Mouse (Mus musculus): ENCODE results near the gene Nrap. TPM values are rescaled to one million over a fixed set of nuclear protein-coding genes. Genes with fewer than 3 reads are reported as not detected.
A peak's percentile ranks its signal among the peaks of the same experiment; 100 is the strongest.

The Nrap gene
- 0.63 and 0.65 TPM in 2 replicates for polyA plus RNA-seq (2015; fragmentation: Nextera tagmentation; extraction: Ambion mirVana)

GRCm38 (mm10) chr19:56389879-56390278 lies at the start of gene Nrap:
Gene Nrap (minus strand): TSS chr19:56390037.
- Histone ChIP-seq H3K27ac (replicated peaks) (no peak within 1 kb of the TSS), H3K9ac (replicated peaks) (no peak within 1 kb of the TSS), H3K36me3 (no peaks in the 10 kb centered on the region), H3K4me3 (replicated peaks) (no peak within 1 kb of the TSS), H3K4me2 (no peak within 1 kb of the TSS), H3K4me1 (no peaks in the 10 kb centered on the region), H3K9me3 (replicated peaks) (no peaks in the 10 kb centered on the region), H3K27me3 (replicated peaks) (peaks cover 10% of the 10 kb centered on the region)
- ATAC-seq (ENCODE audit: low FRiP score): no peak
- 89% methylated on average over 11 of the region's 11 CpGs for WGBS

DNA sequence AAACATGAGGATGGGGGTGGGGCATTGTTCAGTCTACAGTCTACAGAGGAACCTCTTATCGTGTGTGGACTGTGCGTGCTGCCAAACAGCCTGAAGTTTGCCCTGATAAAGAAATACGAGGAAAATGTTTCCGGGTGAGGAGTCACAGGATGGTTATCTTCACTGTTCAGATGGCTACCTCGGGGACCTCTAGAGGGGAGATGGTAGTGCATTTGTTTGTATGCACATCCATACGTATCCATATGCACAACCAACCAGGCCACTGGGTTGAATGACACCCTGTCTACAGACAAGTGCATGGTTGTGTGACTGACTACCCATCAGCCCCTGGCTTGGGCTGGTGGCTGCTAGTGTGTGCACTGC lies 49.2 kb upstream of the Nrap start:
- H3K27me3 ChIP-seq (replicated peaks): no peaks in the 10 kb centered on the region
- no peak for ATAC-seq (ENCODE audit: low FRiP score)
- no peak overlapping the region for H3K4me3 ChIP-seq (replicated peaks)
- no peak overlapping the region for H3K27ac ChIP-seq (replicated peaks)
- WGBS: 90% methylated on average over 6 of the region's 6 CpGs
- H3K36me3 ChIP-seq: peaks cover 8% of the 10 kb centered on the region
- no peak overlapping the region for H3K9ac ChIP-seq (replicated peaks)
- no peak overlapping the region for H3K4me2 ChIP-seq
- H3K9me3 ChIP-seq (replicated peaks): no peaks in the 10 kb centered on the region
- H3K4me1 ChIP-seq: no peaks in the 10 kb centered on the region

- Histone ChIP-seq H3K36me3 (peaks cover 8% of the 10 kb centered on the region), H3K4me3 (replicated peaks) (no peak overlapping the region), H3K27ac (replicated peaks) (no peak overlapping the region), H3K9ac (replicated peaks) (no peak overlapping the region), H3K4me1 (no peaks in the 10 kb centered on the region), H3K9me3 (replicated peaks) (no peaks in the 10 kb centered on the region), H3K4me2 (no peak overlapping the region), H3K27me3 (replicated peaks) (no peaks in the 10 kb centered on the region)
- ATAC-seq (ENCODE audit: low FRiP score): no peak
- WGBS: 81% methylated on average over 7 of the region's 7 CpGs
Measured at GRCm38 (mm10) chr19:56438357-56439071, 48.7 kb upstream of the Nrap start.

DNA sequence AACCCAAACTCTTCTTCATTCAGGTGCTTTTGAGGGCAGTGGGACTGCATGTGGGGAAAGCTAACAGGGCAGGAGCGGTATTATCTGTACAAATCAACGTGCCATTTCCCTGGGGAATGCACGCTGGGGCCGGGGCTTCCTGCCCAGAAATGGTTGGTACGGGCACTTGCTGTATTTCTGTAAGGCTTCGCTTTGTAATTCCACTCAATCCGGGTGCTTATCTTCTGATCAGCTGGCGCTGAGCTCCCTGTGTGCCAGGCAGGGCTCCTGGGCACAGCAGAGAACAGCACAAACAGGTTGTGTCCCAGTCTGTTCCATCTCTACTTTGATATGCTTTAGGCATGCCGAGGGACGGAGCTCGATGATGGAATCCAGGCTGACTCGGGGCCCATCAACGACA lies 46.5 kb upstream of the Nrap start:
- Histone ChIP-seq H3K4me1 (no peaks in the 10 kb centered on the region), H3K4me2 (no peak overlapping the region), H3K9ac (replicated peaks) (no peak overlapping the region), H3K4me3 (replicated peaks) (no peak overlapping the region), H3K36me3 (peaks cover 8% of the 10 kb centered on the region), H3K27ac (replicated peaks) (no peak overlapping the region), H3K9me3 (replicated peaks) (no peaks in the 10 kb centered on the region), H3K27me3 (replicated peaks) (no peaks in the 10 kb centered on the region)
- ATAC-seq (ENCODE audit: low FRiP score): no peak
- 91% methylated on average over 13 of the region's 13 CpGs for WGBS

DNA sequence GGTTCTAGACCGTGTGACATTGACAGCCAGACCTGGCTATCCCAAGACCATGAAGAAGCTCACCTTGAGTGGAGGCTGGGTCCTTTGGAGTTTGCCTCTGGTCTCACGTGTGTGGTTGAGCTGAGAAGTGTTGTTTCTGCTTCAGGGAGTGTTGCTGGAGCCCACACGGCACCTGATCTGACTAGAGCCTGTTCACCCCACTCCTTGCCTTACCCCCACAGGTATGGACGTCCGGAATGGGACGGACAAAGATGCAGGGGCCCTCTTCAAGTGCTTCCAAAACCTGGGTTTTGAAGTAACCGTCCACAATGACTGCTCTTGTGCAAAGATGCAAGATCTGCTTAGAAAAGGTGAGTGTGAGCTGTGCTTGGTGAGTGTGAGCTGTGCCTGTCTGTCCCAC lies 43.7 kb upstream of the Nrap start:
- Histone ChIP-seq H3K4me3 (replicated peaks) (no peak overlapping the region), H3K27ac (replicated peaks) (no peak overlapping the region), H3K9me3 (replicated peaks) (no peaks in the 10 kb centered on the region), H3K27me3 (replicated peaks) (no peaks in the 10 kb centered on the region), H3K4me2 (no peak overlapping the region), H3K4me1 (no peaks in the 10 kb centered on the region), H3K36me3 (peaks cover 8% of the 10 kb centered on the region), H3K9ac (replicated peaks) (no peak overlapping the region)
- WGBS: 93% methylated on average over 7 of the region's 7 CpGs
- ATAC-seq (ENCODE audit: low FRiP score): no peak

DNA sequence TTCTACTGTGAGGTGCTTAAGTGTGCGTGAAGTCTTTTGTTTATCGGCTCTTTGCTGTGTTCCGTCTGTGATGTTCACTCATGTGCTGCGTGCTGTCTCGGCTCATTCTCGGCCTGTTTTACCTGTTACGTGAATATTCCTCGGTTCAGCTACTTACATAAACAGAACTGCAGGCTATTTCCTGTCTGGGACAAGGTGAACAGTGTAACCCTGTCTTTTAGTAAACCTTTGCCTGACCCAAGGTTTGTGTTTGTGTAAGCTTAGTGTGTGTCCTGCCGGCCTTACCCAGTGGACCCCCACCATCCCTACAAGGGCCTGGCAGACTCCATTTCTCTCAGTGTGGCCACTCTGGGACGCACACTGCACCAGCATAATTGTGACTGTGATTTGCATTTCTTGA lies 42.9 kb upstream of the Nrap start:
- Histone ChIP-seq H3K4me3 (replicated peaks) (no peak overlapping the region), H3K36me3 (peaks cover 8% of the 10 kb centered on the region), H3K27ac (replicated peaks) (no peak overlapping the region), H3K9me3 (replicated peaks) (no peaks in the 10 kb centered on the region), H3K4me2 (no peak overlapping the region), H3K4me1 (no peaks in the 10 kb centered on the region), H3K9ac (replicated peaks) (no peak overlapping the region), H3K27me3 (replicated peaks) (no peaks in the 10 kb centered on the region)
- no peak for ATAC-seq (ENCODE audit: low FRiP score)
- 75% methylated on average over 10 of the region's 10 CpGs for WGBS

DNA sequence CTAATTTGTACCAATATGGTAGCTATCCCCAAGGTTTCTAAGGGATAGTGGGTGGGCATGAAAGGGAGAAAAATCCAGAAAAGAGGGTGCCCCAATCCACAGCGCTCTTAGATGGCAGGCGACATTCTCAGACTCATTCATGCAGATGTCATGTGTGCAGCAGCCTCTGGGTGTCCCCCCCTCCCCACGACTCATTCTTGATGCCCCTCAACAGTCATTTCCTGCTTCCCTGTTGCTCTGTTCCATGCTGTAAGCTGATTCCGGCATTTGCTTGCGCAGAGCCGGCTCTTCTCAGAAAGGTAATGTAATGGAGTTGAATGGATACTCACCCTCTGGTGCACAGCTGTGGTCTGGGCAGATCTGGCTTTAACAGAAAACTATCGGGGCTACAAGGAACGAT lies 40.5 kb upstream of the Nrap start:
- Histone ChIP-seq H3K36me3 (no peaks in the 10 kb centered on the region; the same call in 1 of the 2 replicates), H3K4me1 (peaks cover 7% of the 10 kb centered on the region), H3K27ac (replicated peaks) (no peak overlapping the region), H3K9me3 (replicated peaks) (no peaks in the 10 kb centered on the region), H3K9ac (replicated peaks) (no peak overlapping the region), H3K4me2 (no peak overlapping the region), H3K4me3 (replicated peaks) (no peak overlapping the region), H3K27me3 (replicated peaks) (no peaks in the 10 kb centered on the region)
- ATAC-seq (ENCODE audit: low FRiP score): no peak
- 72% methylated on average over 8 of the region's 8 CpGs for WGBS

GRCm38 (mm10) chr19:56425492-56425891 lies 35.7 kb upstream of the Nrap start:
- WGBS: 57% methylated on average over 9 of the region's 9 CpGs
- Histone ChIP-seq H3K4me2 (no peak overlapping the region), H3K9me3 (replicated peaks) (no peaks in the 10 kb centered on the region), H3K4me3 (replicated peaks) (no peak overlapping the region), H3K27me3 (replicated peaks) (no peaks in the 10 kb centered on the region), H3K9ac (replicated peaks) (no peak overlapping the region), H3K4me1 (peaks cover 28% of the 10 kb centered on the region), H3K27ac (replicated peaks) (peak overlapping the region; percentile 37; the same call in 1 of the 2 replicates), H3K36me3 (no peaks in the 10 kb centered on the region)
- ATAC-seq (ENCODE audit: low FRiP score): no peak

DNA sequence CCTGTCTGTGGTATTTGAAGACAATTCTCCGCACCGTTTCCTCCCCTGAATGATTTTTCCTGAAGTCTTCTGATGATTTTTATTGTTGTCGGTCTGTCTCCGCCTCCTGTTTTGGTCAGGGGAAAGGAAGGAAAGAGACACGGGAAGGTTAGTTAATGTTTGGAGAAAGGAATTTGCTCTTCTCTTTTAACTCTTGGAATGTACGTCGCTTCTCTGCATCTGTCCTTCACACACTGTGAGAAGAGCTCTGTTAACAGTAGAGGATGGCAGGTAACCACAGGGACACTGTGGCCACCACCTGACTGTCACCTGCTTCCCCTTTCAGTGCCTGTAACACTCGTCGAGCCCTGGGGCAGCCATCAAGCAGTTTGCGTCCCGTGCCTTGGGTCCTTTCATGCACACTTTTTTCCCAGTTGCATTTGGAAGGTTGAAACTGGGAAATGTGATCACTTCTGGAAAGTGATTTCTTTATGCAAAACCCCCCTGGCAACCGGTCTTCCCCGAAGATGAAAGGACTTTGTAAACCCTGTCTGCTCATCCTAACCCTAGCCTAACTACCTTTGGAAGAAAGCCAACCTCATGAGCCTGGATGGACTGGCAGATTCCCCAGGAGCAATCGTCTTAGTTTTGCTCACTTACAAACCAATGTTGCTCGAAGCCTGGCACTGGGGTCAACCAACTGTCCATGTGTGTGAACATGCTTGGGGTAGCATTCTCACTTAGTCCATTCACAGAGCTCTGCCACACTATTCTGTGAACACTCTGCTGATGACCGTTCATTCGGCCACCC lies 35.0 kb upstream of the Nrap start:
- H3K27me3 ChIP-seq (replicated peaks): no peaks in the 10 kb centered on the region
- H3K36me3 ChIP-seq: no peaks in the 10 kb centered on the region
- H3K27ac ChIP-seq (replicated peaks): no peak overlapping the region
- no peak for ATAC-seq (ENCODE audit: low FRiP score)
- no peak overlapping the region for H3K4me3 ChIP-seq (replicated peaks)
- 72% methylated on average over 17 of the region's 17 CpGs for WGBS
- H3K4me2 ChIP-seq: no peak overlapping the region
- H3K9me3 ChIP-seq (replicated peaks): no peaks in the 10 kb centered on the region
- H3K4me1 ChIP-seq: peaks cover 28% of the 10 kb centered on the region
- no peak overlapping the region for H3K9ac ChIP-seq (replicated peaks)

DNA sequence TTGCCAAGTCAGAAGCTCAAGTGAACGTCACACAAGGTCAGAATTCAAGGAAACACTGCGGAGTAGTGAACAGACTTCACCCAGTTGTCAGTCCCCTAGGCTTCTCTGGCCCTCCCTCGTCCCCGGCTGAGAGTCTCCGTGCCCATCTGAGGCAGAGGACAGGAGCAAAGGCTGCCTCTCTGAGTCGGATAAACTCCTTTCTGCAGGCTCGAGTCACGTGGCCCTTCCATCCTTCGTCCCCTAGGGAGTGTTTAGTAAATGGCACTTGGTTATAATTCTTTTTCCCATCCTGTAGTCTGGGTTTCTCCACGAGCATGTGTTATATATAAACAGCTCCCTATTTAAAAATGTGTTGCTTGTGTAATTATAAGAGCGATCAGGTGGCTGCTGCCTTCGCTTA lies 33.5 kb upstream of the Nrap start:
- no peaks in the 10 kb centered on the region for H3K9me3 ChIP-seq (replicated peaks)
- no peaks in the 10 kb centered on the region for H3K27me3 ChIP-seq (replicated peaks)
- H3K4me1 ChIP-seq: peaks cover 28% of the 10 kb centered on the region
- no peaks in the 10 kb centered on the region for H3K36me3 ChIP-seq
- H3K27ac ChIP-seq (replicated peaks): 0 out of 2 replicates have a peak overlapping the region, but pooled peaks have one; percentile 51
- H3K4me3 ChIP-seq (replicated peaks): no peak overlapping the region
- 0 out of 2 replicates have a peak, but pooled peaks have one; percentile 13 for ATAC-seq (ENCODE audit: low FRiP score)
- no peak overlapping the region; the same call in 1 of the 2 replicates for H3K9ac ChIP-seq (replicated peaks)
- peak overlapping the region; percentile 32 for H3K4me2 ChIP-seq
- 44% methylated on average over 12 of the region's 12 CpGs for WGBS

DNA sequence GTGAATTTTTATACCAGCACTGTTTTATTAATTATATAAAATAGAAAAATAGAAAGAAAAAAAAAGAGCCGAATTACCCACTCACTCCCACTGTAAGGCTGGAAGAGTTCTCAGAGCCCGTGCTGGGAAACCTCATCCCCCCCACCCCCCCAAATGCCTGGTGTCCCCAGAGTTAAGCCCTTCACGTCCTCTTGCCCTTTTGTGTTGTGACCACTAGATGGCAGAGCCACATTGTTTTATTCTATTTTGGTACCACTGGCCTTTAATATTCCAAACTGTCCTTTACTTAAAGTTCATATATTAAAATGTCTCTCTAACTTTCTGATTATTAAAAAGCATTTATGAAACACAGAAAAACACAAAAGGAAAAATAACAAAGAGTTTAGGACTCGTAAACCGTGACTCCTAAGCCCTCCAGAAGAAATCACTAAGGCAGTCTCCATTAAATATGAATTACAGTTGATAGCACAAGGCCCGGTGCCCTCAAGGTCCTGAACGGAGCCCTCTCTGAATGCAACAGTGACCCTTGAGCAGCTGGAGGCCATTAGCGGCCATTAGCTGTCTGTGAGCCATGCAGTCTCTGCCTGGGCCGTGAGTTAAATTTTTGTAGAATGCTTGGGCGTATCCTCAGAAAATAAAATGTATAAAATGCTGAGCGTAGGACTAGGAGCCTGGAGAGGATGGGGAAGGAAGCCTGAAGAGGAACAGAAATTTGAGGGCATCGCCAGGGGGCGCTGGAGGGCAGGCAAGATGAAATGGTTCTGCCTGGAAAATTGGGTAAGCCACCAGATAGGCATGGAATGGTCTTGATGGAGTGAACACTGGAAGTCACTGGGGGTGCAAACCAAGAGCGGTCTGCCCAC lies 32.9 kb upstream of the Nrap start:
- no peak overlapping the region for H3K4me3 ChIP-seq (replicated peaks)
- H3K9ac ChIP-seq (replicated peaks): no peak overlapping the region; the same call in 1 of the 2 replicates
- H3K4me1 ChIP-seq: peaks cover 28% of the 10 kb centered on the region
- H3K4me2 ChIP-seq: peak overlapping the region; percentile 32
- 25% methylated on average over 14 of the region's 14 CpGs for WGBS
- H3K27ac ChIP-seq (replicated peaks): 0 out of 2 replicates have a peak overlapping the region, but pooled peaks have one; percentile 51
- no peaks in the 10 kb centered on the region for H3K36me3 ChIP-seq
- ATAC-seq (ENCODE audit: low FRiP score): peak; percentile 68; the same call in 1 of the 2 replicates
- H3K9me3 ChIP-seq (replicated peaks): no peaks in the 10 kb centered on the region
- H3K27me3 ChIP-seq (replicated peaks): no peaks in the 10 kb centered on the region

All from neural tube, embryonic 15.5 days (tissue).